Mouse (Mus musculus): ENCODE data around the gene Scn4b. TPM values are rescaled to one million over a fixed set of nuclear protein-coding genes. Genes with fewer than 3 reads are reported as not detected.

Scn4b gene
- polyA plus RNA-seq (2014; fragmentation: Nextera tagmentation; extraction: Ambion mirVana), result 0.22 and 0.41 TPM in 2 replicates

DNA sequence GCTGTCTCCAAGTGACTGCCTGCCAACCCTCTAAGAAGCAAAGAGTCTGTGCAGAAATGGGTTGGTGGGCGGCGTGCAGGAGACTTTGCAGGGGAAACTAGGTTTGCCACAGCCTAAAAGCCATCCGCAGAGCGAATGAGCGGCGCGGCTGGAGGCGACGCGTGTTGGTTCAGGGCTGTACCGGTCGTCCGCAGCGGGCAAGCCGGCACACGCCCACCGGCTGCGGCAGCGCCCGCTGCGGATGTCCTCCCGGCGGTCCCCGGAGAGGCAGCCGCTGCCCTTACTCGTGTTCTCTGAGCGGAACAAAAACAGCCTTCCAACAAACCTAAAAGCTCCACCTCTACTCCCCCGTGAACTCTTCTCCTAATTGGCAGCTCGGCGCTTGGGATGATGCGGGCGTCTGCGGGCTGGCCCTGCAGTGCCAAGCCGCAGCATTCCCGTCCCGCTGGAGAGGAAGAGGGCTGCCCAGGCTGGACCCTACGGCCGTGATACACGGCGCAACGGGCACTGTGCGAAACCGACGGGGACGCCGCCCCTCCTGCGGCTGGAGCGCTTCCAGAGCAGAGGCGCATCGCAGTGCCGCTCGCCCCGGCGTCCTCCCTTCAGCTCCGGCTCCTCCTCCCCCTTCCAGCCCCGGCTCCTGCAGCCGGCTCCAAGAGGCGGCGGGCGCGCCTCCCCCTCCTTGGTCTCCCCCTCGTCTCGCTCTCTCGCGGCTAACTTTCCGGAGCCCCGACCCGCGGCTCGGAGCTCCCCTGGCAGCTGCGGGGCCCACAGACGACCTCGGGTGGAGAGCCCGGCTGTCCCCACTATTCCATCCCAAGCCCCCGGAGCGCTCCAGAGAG is at the start of gene Scn4b:
Scn4b (plus strand) TSS at position 205 of the 842 bp plus-strand sequence.
- H3K36me3 ChIP-seq (ENCODE audit: control insufficient read depth, insufficient read depth, low read length), result no peaks in the 10 kb centered on the region
- ATAC-seq (replicated peaks; ENCODE audit: low FRiP score), result no peak
- peak; percentile 48 for DNase-seq (ENCODE audit: low spot score)
- H3K4me1 ChIP-seq (replicated peaks; ENCODE audit: control insufficient read depth, insufficient read depth, low read length), result 0 out of 2 replicates have a peak, but pooled peaks cover 8% of the 10 kb centered on the region
- no peak within 1 kb of the TSS for H3K27ac ChIP-seq (ENCODE audit: low read depth, low read length)
- peak within 1 kb of the TSS; percentile 71 for H3K4me2 ChIP-seq
- H3K27me3 ChIP-seq (replicated peaks; ENCODE audit: control insufficient read depth, insufficient read depth, low read length), result peaks cover 77% of the 10 kb centered on the region
- H3K9ac ChIP-seq (ENCODE audit: low read depth, low read length), result peak within 1 kb of the TSS; percentile 11; the same call in 1 of the 2 replicates
- H3K9me3 ChIP-seq (ENCODE audit: control insufficient read depth, low read length), result no peaks in the 10 kb centered on the region
- 2% methylated on average over 63 of the region's 76 CpGs for WGBS
- H3K4me3 ChIP-seq (ENCODE audit: low read depth, low read length), result peak within 1 kb of the TSS; percentile 46

DNA sequence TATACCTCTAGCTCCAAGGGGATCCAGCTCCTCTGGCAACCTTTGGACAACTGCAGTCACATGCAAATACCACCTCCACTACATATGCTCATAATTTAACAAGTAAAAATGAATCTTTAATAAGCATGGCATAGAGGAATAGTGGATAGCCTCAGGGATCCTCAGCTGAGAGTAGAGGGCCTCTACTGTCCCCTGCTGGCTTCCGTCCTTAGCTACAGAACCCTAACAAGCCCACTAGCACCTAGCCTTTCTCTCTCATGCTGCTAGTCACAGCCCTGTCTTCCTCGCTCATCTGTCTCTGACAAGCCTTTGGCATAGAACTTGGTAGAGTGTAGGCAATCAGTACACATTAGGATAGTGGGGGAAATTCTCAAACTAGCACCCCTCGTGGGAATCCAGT is 47.4 kb upstream of the Scn4b start:
- Histone ChIP-seq H3K9me3 (ENCODE audit: control insufficient read depth, low read length) (no peaks in the 10 kb centered on the region), H3K9ac (ENCODE audit: low read depth, low read length) (no peak overlapping the region), H3K4me2 (no peak overlapping the region), H3K4me3 (ENCODE audit: low read depth, low read length) (no peak overlapping the region), H3K4me1 (replicated peaks; ENCODE audit: control insufficient read depth, insufficient read depth, low read length) (0 out of 2 replicates have a peak, but pooled peaks cover 2% of the 10 kb centered on the region), H3K27me3 (replicated peaks; ENCODE audit: control insufficient read depth, insufficient read depth, low read length) (no peaks in the 10 kb centered on the region; the same call in 1 of the 2 replicates), H3K36me3 (ENCODE audit: control insufficient read depth, insufficient read depth, low read length) (no peaks in the 10 kb centered on the region), H3K27ac (ENCODE audit: low read depth, low read length) (no peak overlapping the region)
- DNase-seq (ENCODE audit: low spot score), result no peak
- WGBS, result 61% methylated on average over 3 of the region's 3 CpGs
- no peak for ATAC-seq (replicated peaks; ENCODE audit: low FRiP score)

DNA sequence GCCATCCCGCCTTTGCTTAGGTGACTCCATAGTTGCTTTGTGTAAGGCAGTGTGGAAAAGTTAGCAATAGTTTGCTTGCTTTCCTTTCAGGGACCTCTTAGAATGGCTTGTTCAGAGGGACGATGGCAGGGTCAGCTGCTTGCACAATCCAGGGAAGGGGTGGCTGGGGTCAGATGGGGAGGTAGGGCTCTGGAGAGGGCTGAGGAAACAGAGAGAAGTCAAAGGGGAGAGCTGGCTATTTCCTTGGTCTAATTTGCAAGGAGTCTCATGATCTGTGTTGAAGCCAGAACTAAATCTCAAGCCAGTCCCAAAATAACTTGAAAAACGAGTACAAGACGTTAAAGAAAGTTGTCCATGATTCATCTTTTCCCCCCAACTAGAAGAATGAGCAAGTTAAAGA is 45.6 kb upstream of the Scn4b start:
- no peak overlapping the region for H3K4me3 ChIP-seq (ENCODE audit: low read depth, low read length)
- H3K36me3 ChIP-seq (ENCODE audit: control insufficient read depth, insufficient read depth, low read length), result no peaks in the 10 kb centered on the region
- no peaks in the 10 kb centered on the region for H3K9me3 ChIP-seq (ENCODE audit: control insufficient read depth, low read length)
- 51% methylated on average over 4 of the region's 4 CpGs for WGBS
- H3K27me3 ChIP-seq (replicated peaks; ENCODE audit: control insufficient read depth, insufficient read depth, low read length), result no peaks in the 10 kb centered on the region; the same call in none of the 2 replicates
- H3K4me1 ChIP-seq (replicated peaks; ENCODE audit: control insufficient read depth, insufficient read depth, low read length), result 0 out of 2 replicates have a peak, but pooled peaks cover 2% of the 10 kb centered on the region
- H3K27ac ChIP-seq (ENCODE audit: low read depth, low read length), result no peak overlapping the region
- no peak overlapping the region for H3K9ac ChIP-seq (ENCODE audit: low read depth, low read length)
- DNase-seq (ENCODE audit: low spot score) (no peak), ATAC-seq (replicated peaks; ENCODE audit: low FRiP score) (no peak)
- no peak overlapping the region for H3K4me2 ChIP-seq

DNA sequence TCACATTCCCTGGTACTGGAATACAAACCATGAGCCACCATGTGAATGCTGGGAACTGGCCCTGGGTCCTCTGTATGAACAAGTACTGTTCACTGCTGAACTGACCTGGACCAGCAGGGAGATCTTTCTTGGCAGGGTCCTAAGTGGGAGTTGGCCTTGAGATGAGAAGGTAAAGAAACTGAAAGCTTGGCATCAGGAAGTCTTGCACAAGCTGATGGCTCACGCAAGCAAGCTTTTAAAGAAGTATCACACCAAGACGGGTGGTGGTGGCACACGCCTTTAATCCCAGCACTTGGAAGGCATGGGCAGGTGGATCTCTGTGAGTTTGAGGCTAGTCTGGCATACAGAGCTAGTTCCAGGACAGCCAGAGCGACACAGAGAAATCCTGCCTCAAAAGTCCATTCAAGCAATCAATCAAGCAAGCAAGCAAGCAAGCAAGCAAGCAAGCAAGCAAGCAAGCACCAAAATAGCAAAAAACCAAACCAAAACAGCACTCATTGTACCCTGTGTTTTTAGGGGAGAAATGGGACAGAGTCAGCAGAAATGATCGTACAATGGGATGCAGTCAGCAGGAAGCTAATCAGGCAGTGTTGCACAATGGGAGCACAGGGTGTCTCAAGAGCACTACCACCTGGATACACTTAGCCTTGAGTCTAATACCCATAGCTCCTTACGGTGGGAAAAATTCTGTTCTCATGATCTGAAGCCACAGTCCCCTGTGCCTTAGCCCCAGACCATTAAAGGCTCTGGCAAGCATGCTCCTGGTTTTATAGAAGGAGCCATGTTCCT is 42.9 kb upstream of the Scn4b start:
- DNase-seq (ENCODE audit: low spot score), result no peak
- 73% methylated on average over 6 of the region's 6 CpGs for WGBS
- H3K4me2 ChIP-seq, result no peak overlapping the region
- no peaks in the 10 kb centered on the region for H3K36me3 ChIP-seq (ENCODE audit: control insufficient read depth, insufficient read depth, low read length)
- no peak overlapping the region for H3K27ac ChIP-seq (ENCODE audit: low read depth, low read length)
- 0 out of 2 replicates have a peak, but pooled peaks cover 2% of the 10 kb centered on the region for H3K4me1 ChIP-seq (replicated peaks; ENCODE audit: control insufficient read depth, insufficient read depth, low read length)
- H3K9me3 ChIP-seq (ENCODE audit: control insufficient read depth, low read length), result no peaks in the 10 kb centered on the region
- H3K9ac ChIP-seq (ENCODE audit: low read depth, low read length), result no peak overlapping the region
- no peak overlapping the region for H3K4me3 ChIP-seq (ENCODE audit: low read depth, low read length)
- H3K27me3 ChIP-seq (replicated peaks; ENCODE audit: control insufficient read depth, insufficient read depth, low read length), result no peaks in the 10 kb centered on the region; the same call in none of the 2 replicates
- ATAC-seq (replicated peaks; ENCODE audit: low FRiP score), result no peak

DNA sequence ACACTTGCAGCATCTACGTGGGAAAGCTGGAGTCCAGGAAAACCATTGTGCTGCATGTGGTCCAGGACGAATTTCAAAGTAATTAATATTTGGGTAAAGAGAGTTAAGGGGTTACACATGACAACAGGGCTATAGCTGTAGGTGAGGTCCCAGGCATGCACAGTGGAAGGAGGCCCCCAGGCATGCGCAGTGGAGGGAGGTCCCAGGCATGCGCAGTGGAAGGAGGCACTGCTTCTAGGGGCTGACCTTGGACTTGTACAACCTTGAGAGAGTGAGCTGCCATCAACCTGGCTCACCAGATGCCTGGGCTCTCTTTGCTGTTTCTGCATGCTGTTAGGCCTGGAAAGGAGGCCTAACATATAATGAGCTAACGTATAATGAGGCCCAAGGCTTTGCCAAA is 40.3 kb upstream of the Scn4b start:
- Histone ChIP-seq H3K4me2 (no peak overlapping the region), H3K27me3 (replicated peaks; ENCODE audit: control insufficient read depth, insufficient read depth, low read length) (no peaks in the 10 kb centered on the region; the same call in 1 of the 2 replicates), H3K4me3 (ENCODE audit: low read depth, low read length) (no peak overlapping the region), H3K9ac (ENCODE audit: low read depth, low read length) (no peak overlapping the region), H3K27ac (ENCODE audit: low read depth, low read length) (no peak overlapping the region), H3K36me3 (ENCODE audit: control insufficient read depth, insufficient read depth, low read length) (no peaks in the 10 kb centered on the region), H3K9me3 (ENCODE audit: control insufficient read depth, low read length) (no peaks in the 10 kb centered on the region), H3K4me1 (replicated peaks; ENCODE audit: control insufficient read depth, insufficient read depth, low read length) (no peaks in the 10 kb centered on the region)
- ATAC-seq (replicated peaks; ENCODE audit: low FRiP score) (no peak), DNase-seq (ENCODE audit: low spot score) (no peak)
- WGBS, result 85% methylated on average over 5 of the region's 5 CpGs

DNA sequence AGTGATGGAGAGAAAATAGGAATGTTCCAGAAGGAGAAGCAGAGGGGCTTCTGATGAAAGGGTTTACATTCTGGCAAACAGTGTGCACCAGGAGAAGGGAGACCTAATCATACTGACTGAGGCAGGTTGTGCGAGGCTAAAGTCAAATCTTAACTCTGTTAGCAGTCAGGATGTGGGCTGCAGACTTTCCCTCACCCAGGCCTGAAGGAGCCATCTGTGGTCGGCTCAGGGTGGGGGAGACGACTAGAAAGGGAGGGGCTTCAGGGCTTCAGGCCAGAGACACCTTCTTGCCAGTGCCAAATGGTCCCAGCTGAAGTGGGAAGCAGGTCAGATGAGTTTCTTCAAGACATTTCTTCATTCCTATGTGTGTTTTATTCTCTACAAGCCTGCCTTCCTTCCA is 39.8 kb upstream of the Scn4b start:
- ATAC-seq (replicated peaks; ENCODE audit: low FRiP score) (no peak), DNase-seq (ENCODE audit: low spot score) (no peak)
- no peaks in the 10 kb centered on the region; the same call in 1 of the 2 replicates for H3K27me3 ChIP-seq (replicated peaks; ENCODE audit: control insufficient read depth, insufficient read depth, low read length)
- H3K4me1 ChIP-seq (replicated peaks; ENCODE audit: control insufficient read depth, insufficient read depth, low read length), result no peaks in the 10 kb centered on the region
- no peak overlapping the region for H3K4me2 ChIP-seq
- H3K9me3 ChIP-seq (ENCODE audit: control insufficient read depth, low read length), result no peaks in the 10 kb centered on the region
- no peak overlapping the region for H3K4me3 ChIP-seq (ENCODE audit: low read depth, low read length)
- H3K9ac ChIP-seq (ENCODE audit: low read depth, low read length), result no peak overlapping the region
- no peaks in the 10 kb centered on the region for H3K36me3 ChIP-seq (ENCODE audit: control insufficient read depth, insufficient read depth, low read length)
- 25% methylated on average over 3 of the region's 3 CpGs for WGBS
- no peak overlapping the region for H3K27ac ChIP-seq (ENCODE audit: low read depth, low read length)

DNA sequence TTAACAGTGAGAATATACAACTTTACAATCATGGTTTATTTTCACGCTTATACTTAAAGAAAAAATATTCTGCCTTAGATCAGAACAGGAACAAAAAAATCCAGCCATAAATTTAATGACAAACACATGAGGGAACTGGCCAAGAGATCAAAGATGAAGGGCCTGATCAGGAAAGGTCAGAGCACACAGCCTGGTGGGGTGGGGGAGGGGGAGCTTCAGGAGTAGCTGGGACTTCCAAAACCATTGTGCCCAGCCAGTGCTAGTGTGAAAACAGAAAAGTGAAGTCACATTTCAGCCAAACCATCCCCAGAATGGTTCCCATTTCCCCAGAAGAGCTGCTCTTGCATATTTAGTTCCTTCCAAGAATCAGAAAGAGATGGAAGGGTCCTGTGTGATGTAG is 35.7 kb upstream of the Scn4b start:
- 80% methylated on average over 1 of the region's 1 CpGs for WGBS
- H3K4me3 ChIP-seq (ENCODE audit: low read depth, low read length), result no peak overlapping the region
- no peaks in the 10 kb centered on the region for H3K4me1 ChIP-seq (replicated peaks; ENCODE audit: control insufficient read depth, insufficient read depth, low read length)
- no peak for DNase-seq (ENCODE audit: low spot score)
- no peaks in the 10 kb centered on the region for H3K9me3 ChIP-seq (ENCODE audit: control insufficient read depth, low read length)
- H3K9ac ChIP-seq (ENCODE audit: low read depth, low read length), result no peak overlapping the region
- ATAC-seq (replicated peaks; ENCODE audit: low FRiP score), result no peak
- H3K36me3 ChIP-seq (ENCODE audit: control insufficient read depth, insufficient read depth, low read length), result no peaks in the 10 kb centered on the region
- no peak overlapping the region for H3K4me2 ChIP-seq
- no peaks in the 10 kb centered on the region for H3K27me3 ChIP-seq (replicated peaks; ENCODE audit: control insufficient read depth, insufficient read depth, low read length)
- no peak overlapping the region for H3K27ac ChIP-seq (ENCODE audit: low read depth, low read length)

DNA sequence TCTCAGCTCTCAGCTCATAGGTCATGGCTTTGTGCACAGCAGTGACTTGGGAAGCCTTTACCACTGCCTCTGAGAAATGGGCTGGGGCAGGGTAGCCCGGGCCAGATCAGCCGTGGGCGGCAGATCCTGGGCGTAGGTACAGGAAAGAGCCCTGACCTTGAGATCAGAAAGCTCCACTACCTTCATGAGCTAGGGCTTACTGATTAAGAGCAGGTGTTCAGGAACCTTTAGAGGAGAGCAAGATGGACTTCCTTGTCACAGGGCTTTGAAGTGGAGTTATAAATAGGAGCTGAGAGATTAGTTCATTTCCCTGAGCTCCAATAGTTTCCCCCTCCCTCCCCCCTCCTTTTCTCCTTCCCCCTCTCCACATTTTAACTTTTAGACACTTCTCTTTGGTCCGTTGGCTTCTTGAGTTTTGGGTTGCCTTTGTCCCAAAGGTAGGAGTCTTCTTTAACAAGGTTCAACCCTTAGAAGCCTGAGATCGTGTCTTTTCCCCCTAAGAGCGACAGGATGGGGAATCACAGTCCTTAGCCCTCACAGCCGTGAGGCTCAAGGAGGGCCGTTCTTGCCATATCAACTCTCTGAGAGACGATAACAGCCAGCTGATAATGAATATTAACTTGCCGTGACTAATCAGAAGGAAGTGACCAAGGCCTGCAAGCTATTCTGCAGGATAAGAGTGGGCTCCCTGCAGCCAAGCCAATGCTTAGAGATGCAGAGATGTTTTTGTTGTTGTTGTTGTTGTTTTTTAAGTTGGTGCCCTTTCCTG is 34.8 kb upstream of the Scn4b start:
- 45% methylated on average over 11 of the region's 11 CpGs for WGBS
- Histone ChIP-seq H3K27ac (ENCODE audit: low read depth, low read length) (no peak overlapping the region), H3K27me3 (replicated peaks; ENCODE audit: control insufficient read depth, insufficient read depth, low read length) (no peaks in the 10 kb centered on the region), H3K4me2 (no peak overlapping the region), H3K9me3 (ENCODE audit: control insufficient read depth, low read length) (no peaks in the 10 kb centered on the region), H3K4me1 (replicated peaks; ENCODE audit: control insufficient read depth, insufficient read depth, low read length) (no peaks in the 10 kb centered on the region), H3K9ac (ENCODE audit: low read depth, low read length) (no peak overlapping the region), H3K36me3 (ENCODE audit: control insufficient read depth, insufficient read depth, low read length) (no peaks in the 10 kb centered on the region), H3K4me3 (ENCODE audit: low read depth, low read length) (no peak overlapping the region)
- ATAC-seq (replicated peaks; ENCODE audit: low FRiP score) (no peak), DNase-seq (ENCODE audit: low spot score) (no peak)
